Mouse (Mus musculus): ENCODE measurements around the gene Pole4. TPM values are rescaled to one million over a fixed set of nuclear protein-coding genes. Genes with fewer than 3 reads are reported as not detected.
"Not testable (repeated sequence)": the region's sequence is repeated elsewhere in the genome, so short reads cannot be mapped to it uniquely, and the experiment has no call there.

The Pole4 gene
- polyA plus RNA-seq, 1 experiment from 2014 or later, result 102 TPM

- WGBS, result 79% methylated on average over 2 of the region's 2 CpGs
- not testable (repeated sequence) for H3K4me1 ChIP-seq (ENCODE audit: control insufficient read depth, insufficient read depth, low read length)
These were observed 25.9 kb downstream of the Pole4 start for GRCm38 (mm10) chr6:82679286-82679685.

GRCm38 (mm10) chr6:82677629-82678028 is 27.5 kb downstream of the Pole4 start:
- not testable (repeated sequence) for ATAC-seq (ENCODE audit: insufficient read depth, low FRiP score, low TSS enrichment); H3K4me1 ChIP-seq (ENCODE audit: control insufficient read depth, insufficient read depth, low read length); H3K36me3 ChIP-seq (ENCODE audit: control insufficient read depth, insufficient read depth, low read length); H3K27me3 ChIP-seq (ENCODE audit: control insufficient read depth, insufficient read depth, low read length); H3K9me3 ChIP-seq (ENCODE audit: control insufficient read depth, low read length); H3K4me2 ChIP-seq (ENCODE audit: low read depth); DNase-seq (ENCODE audit: low spot score); H3K9ac ChIP-seq (ENCODE audit: low read length); H3K4me3 ChIP-seq (ENCODE audit: low read depth, low read length); H3K27ac ChIP-seq (ENCODE audit: low read depth, low read length)
- 70% methylated on average over 3 of the region's 3 CpGs for WGBS

More at GRCm38 (mm10) chr6:82679286-82679685, 25.9 kb downstream of the Pole4 start:
- not testable (repeated sequence) for H3K36me3 ChIP-seq (ENCODE audit: control insufficient read depth, insufficient read depth, low read length); ATAC-seq (ENCODE audit: insufficient read depth, low FRiP score, low TSS enrichment); H3K4me2 ChIP-seq (ENCODE audit: low read depth); H3K27ac ChIP-seq (ENCODE audit: low read depth, low read length); DNase-seq (ENCODE audit: low spot score); H3K9ac ChIP-seq (ENCODE audit: low read length); H3K9me3 ChIP-seq (ENCODE audit: control insufficient read depth, low read length); H3K4me3 ChIP-seq (ENCODE audit: low read depth, low read length); H3K27me3 ChIP-seq (ENCODE audit: control insufficient read depth, insufficient read depth, low read length)

- H3K4me2 ChIP-seq (ENCODE audit: low read depth), result no peak overlapping the region
These were observed 38.7 kb downstream of the Pole4 start for GRCm38 (mm10) chr6:82666480-82666879.

GRCm38 (mm10) chr6:82653169-82653525 is 52.0 kb downstream of the Pole4 start:
- Histone ChIP-seq H3K9ac (ENCODE audit: low read length) (peak overlapping the region; percentile 81), H3K36me3 (ENCODE audit: control insufficient read depth, insufficient read depth, low read length) (no peaks in the 10 kb centered on the region), H3K27me3 (ENCODE audit: control insufficient read depth, insufficient read depth, low read length) (no peaks in the 10 kb centered on the region), H3K27ac (ENCODE audit: low read depth, low read length) (0 out of 2 replicates have a peak overlapping the region, but pooled peaks have one; percentile 85), H3K4me2 (ENCODE audit: low read depth) (peak overlapping the region; percentile 56), H3K9me3 (ENCODE audit: control insufficient read depth, low read length) (no peaks in the 10 kb centered on the region), H3K4me3 (ENCODE audit: low read depth, low read length) (peak overlapping the region; percentile 62), H3K4me1 (ENCODE audit: control insufficient read depth, insufficient read depth, low read length) (no peaks in the 10 kb centered on the region)
- no peak for DNase-seq (ENCODE audit: low spot score)
- WGBS, result 41% methylated on average over 11 of the region's 11 CpGs
- ATAC-seq (ENCODE audit: insufficient read depth, low FRiP score, low TSS enrichment), result no peak

More at GRCm38 (mm10) chr6:82666480-82666879, 38.7 kb downstream of the Pole4 start:
- Histone ChIP-seq H3K9ac (ENCODE audit: low read length) (no peak overlapping the region), H3K4me3 (ENCODE audit: low read depth, low read length) (no peak overlapping the region), H3K9me3 (ENCODE audit: control insufficient read depth, low read length) (no peaks in the 10 kb centered on the region), H3K27ac (ENCODE audit: low read depth, low read length) (no peak overlapping the region), H3K36me3 (ENCODE audit: control insufficient read depth, insufficient read depth, low read length) (no peaks in the 10 kb centered on the region), H3K4me1 (ENCODE audit: control insufficient read depth, insufficient read depth, low read length) (no peaks in the 10 kb centered on the region), H3K27me3 (ENCODE audit: control insufficient read depth, insufficient read depth, low read length) (no peaks in the 10 kb centered on the region)
- ATAC-seq (ENCODE audit: insufficient read depth, low FRiP score, low TSS enrichment), result no peak
- no peak for DNase-seq (ENCODE audit: low spot score)

- peak overlapping the region; percentile 85 for H3K27ac ChIP-seq (ENCODE audit: low read depth, low read length)
- no peaks in the 10 kb centered on the region for H3K27me3 ChIP-seq (ENCODE audit: control insufficient read depth, insufficient read depth, low read length)
- H3K4me3 ChIP-seq (ENCODE audit: low read depth, low read length), result peak overlapping the region; percentile 62
- ATAC-seq (ENCODE audit: insufficient read depth, low FRiP score, low TSS enrichment) (peak; percentile 99), DNase-seq (ENCODE audit: low spot score) (peak; percentile 96)
- H3K9me3 ChIP-seq (ENCODE audit: control insufficient read depth, low read length), result no peaks in the 10 kb centered on the region
- peak overlapping the region; percentile 56 for H3K4me2 ChIP-seq (ENCODE audit: low read depth)
- no peaks in the 10 kb centered on the region for H3K36me3 ChIP-seq (ENCODE audit: control insufficient read depth, insufficient read depth, low read length)
- H3K9ac ChIP-seq (ENCODE audit: low read length), result peak overlapping the region; percentile 81
- H3K4me1 ChIP-seq (ENCODE audit: control insufficient read depth, insufficient read depth, low read length), result no peaks in the 10 kb centered on the region
- whole genome bisulfite sequencing, result under 1% methylated on average over 67 of the region's 67 CpGs
These were observed 52.5 kb downstream of the Pole4 start for GRCm38 (mm10) chr6:82652521-82653168.

GRCm38 (mm10) chr6:82649096-82649495 is 56.1 kb downstream of the Pole4 start:
- WGBS, result 83% methylated on average over 2 of the region's 2 CpGs

GRCm38 (mm10) chr6:82647940-82648655 is 57.1 kb downstream of the Pole4 start:
- no peak overlapping the region for H3K4me2 ChIP-seq (ENCODE audit: low read depth)
- no peak overlapping the region for H3K9ac ChIP-seq (ENCODE audit: low read length)
- H3K27me3 ChIP-seq (ENCODE audit: control insufficient read depth, insufficient read depth, low read length), result no peaks in the 10 kb centered on the region
- DNase-seq (ENCODE audit: low spot score), result no peak
- ATAC-seq (ENCODE audit: insufficient read depth, low FRiP score, low TSS enrichment), result no peak
- no peak overlapping the region for H3K4me3 ChIP-seq (ENCODE audit: low read depth, low read length)
- 90% methylated on average over 1 of the region's 1 CpGs for WGBS
- no peaks in the 10 kb centered on the region for H3K9me3 ChIP-seq (ENCODE audit: control insufficient read depth, low read length)
- H3K36me3 ChIP-seq (ENCODE audit: control insufficient read depth, insufficient read depth, low read length), result no peaks in the 10 kb centered on the region
- H3K27ac ChIP-seq (ENCODE audit: low read depth, low read length), result no peak overlapping the region
- H3K4me1 ChIP-seq (ENCODE audit: control insufficient read depth, insufficient read depth, low read length), result no peaks in the 10 kb centered on the region

More at GRCm38 (mm10) chr6:82649096-82649495, 56.1 kb downstream of the Pole4 start:
- H3K4me2 ChIP-seq (ENCODE audit: low read depth), result no peak overlapping the region
- no peaks in the 10 kb centered on the region for H3K27me3 ChIP-seq (ENCODE audit: control insufficient read depth, insufficient read depth, low read length)
- DNase-seq (ENCODE audit: low spot score), result no peak
- H3K9me3 ChIP-seq (ENCODE audit: control insufficient read depth, low read length), result no peaks in the 10 kb centered on the region
- H3K36me3 ChIP-seq (ENCODE audit: control insufficient read depth, insufficient read depth, low read length), result no peaks in the 10 kb centered on the region
- H3K9ac ChIP-seq (ENCODE audit: low read length), result no peak overlapping the region
- ATAC-seq (ENCODE audit: insufficient read depth, low FRiP score, low TSS enrichment), result no peak
- H3K4me1 ChIP-seq (ENCODE audit: control insufficient read depth, insufficient read depth, low read length), result no peaks in the 10 kb centered on the region
- no peak overlapping the region for H3K4me3 ChIP-seq (ENCODE audit: low read depth, low read length)
- H3K27ac ChIP-seq (ENCODE audit: low read depth, low read length), result no peak overlapping the region

- no peak overlapping the region for H3K4me2 ChIP-seq (ENCODE audit: low read depth)
- no peaks in the 10 kb centered on the region for H3K4me1 ChIP-seq (ENCODE audit: control insufficient read depth, insufficient read depth, low read length)
- H3K27me3 ChIP-seq (ENCODE audit: control insufficient read depth, insufficient read depth, low read length), result no peaks in the 10 kb centered on the region
- H3K27ac ChIP-seq (ENCODE audit: low read depth, low read length), result no peak overlapping the region
- 94% methylated on average over 1 of the region's 1 CpGs for WGBS
- no peak overlapping the region for H3K4me3 ChIP-seq (ENCODE audit: low read depth, low read length)
- no peak for ATAC-seq (ENCODE audit: insufficient read depth, low FRiP score, low TSS enrichment)
- no peaks in the 10 kb centered on the region for H3K9me3 ChIP-seq (ENCODE audit: control insufficient read depth, low read length)
- H3K9ac ChIP-seq (ENCODE audit: low read length), result no peak overlapping the region
- H3K36me3 ChIP-seq (ENCODE audit: control insufficient read depth, insufficient read depth, low read length), result no peaks in the 10 kb centered on the region
- no peak for DNase-seq (ENCODE audit: low spot score)
These were observed 58.2 kb downstream of the Pole4 start for GRCm38 (mm10) chr6:82647001-82647400.

GRCm38 (mm10) chr6:82640046-82640445 is 65.1 kb downstream of the Pole4 start:
- Histone ChIP-seq H3K4me1 (ENCODE audit: control insufficient read depth, insufficient read depth, low read length) (no peaks in the 10 kb centered on the region), H3K27ac (ENCODE audit: low read depth, low read length) (no peak overlapping the region), H3K36me3 (ENCODE audit: control insufficient read depth, insufficient read depth, low read length) (no peaks in the 10 kb centered on the region), H3K27me3 (ENCODE audit: control insufficient read depth, insufficient read depth, low read length) (no peaks in the 10 kb centered on the region), H3K9me3 (ENCODE audit: control insufficient read depth, low read length) (no peaks in the 10 kb centered on the region), H3K4me3 (ENCODE audit: low read depth, low read length) (no peak overlapping the region), H3K9ac (ENCODE audit: low read length) (no peak overlapping the region), H3K4me2 (ENCODE audit: low read depth) (no peak overlapping the region)
- ATAC-seq (ENCODE audit: insufficient read depth, low FRiP score, low TSS enrichment), result no peak
- DNase-seq (ENCODE audit: low spot score), result no peak
- 84% methylated on average over 4 of the region's 4 CpGs for WGBS
